Mouse (Mus musculus): ENCODE results near the gene Olfr1045. TPM values are rescaled to one million over a fixed set of nuclear protein-coding genes. Genes with fewer than 3 reads are reported as not detected.
"Not testable (repeated sequence)": the region's sequence is repeated elsewhere in the genome, so short reads cannot be mapped to it uniquely, and the experiment has no call there.

Olfr1045 gene
- not detected in 2 replicates for polyA plus RNA-seq (2014; fragmentation: Nextera tagmentation; extraction: Ambion mirVana)

DNA sequence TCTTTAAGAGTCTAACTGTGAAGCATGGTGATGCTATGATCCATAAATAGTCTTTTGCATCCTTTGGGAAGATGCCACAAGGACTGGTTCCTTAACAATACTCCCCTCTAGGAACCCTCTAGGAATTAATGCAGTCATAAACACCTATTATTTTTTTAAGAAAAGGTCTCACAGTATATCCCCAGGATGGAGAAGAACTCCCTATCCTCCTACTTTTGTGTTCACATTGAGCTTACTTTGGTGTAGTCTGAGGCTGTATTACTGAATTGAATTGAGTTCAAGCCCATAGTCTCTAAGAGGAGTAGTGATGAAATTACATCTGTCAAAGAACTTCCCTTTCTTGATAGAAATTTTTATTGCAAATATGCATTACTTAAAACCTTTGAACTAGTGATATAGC lies at the start of gene Olfr1045:
Gene Olfr1045, minus strand, starts transcription at position 101 of the 400 bp plus-strand sequence.
- H3K27me3 ChIP-seq (ENCODE audit: control insufficient read depth, insufficient read depth, low read length): no peaks in the 10 kb centered on the region
- no peak within 1 kb of the TSS for H3K9ac ChIP-seq (replicated peaks; ENCODE audit: low read depth, low read length)
- no peaks in the 10 kb centered on the region for H3K4me1 ChIP-seq (ENCODE audit: control insufficient read depth, insufficient read depth, low read length)
- H3K36me3 ChIP-seq (ENCODE audit: control insufficient read depth, insufficient read depth, low read length): no peaks in the 10 kb centered on the region
- no peaks in the 10 kb centered on the region for H3K9me3 ChIP-seq (ENCODE audit: control insufficient read depth, low read length)
- no peak within 1 kb of the TSS for H3K27ac ChIP-seq (ENCODE audit: low read depth, low read length)
- H3K4me2 ChIP-seq (ENCODE audit: low read depth, low read length): no peak within 1 kb of the TSS
- no peak within 1 kb of the TSS for H3K4me3 ChIP-seq (ENCODE audit: low read depth, low read length)
- no peak for ATAC-seq (ENCODE audit: low read depth)

DNA sequence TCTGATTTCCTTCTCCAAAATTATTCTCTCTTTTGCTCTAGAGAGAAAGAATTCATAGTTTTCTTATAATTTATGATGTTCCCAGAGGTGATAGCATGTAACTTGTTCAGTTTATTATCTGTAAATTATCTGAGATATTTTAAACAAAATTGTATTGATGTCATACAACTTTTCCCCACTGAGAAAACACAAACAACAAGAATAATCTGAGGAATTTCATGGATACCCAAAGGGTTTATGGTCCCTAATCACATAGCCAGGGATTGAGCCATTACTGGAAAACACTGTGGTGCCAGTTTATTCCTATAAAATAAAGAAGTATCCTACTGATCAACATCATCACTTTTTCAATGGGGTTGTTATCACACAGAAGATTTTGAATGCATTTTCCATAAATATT lies 37.4 kb upstream of the Olfr1045 start, which contains the start of gene Olfr1048:
Gene Olfr1048, minus strand, starts transcription at position 101 of the 400 bp plus-strand sequence.
- H3K4me1 ChIP-seq (ENCODE audit: control insufficient read depth, insufficient read depth, low read length): no peaks in the 10 kb centered on the region
- no peak within 1 kb of the TSS for H3K9ac ChIP-seq (replicated peaks; ENCODE audit: low read depth, low read length)
- H3K9me3 ChIP-seq (ENCODE audit: control insufficient read depth, low read length): no peaks in the 10 kb centered on the region
- H3K27ac ChIP-seq (ENCODE audit: low read depth, low read length): no peak within 1 kb of the TSS
- no peak for ATAC-seq (ENCODE audit: low read depth)
- no peaks in the 10 kb centered on the region for H3K27me3 ChIP-seq (ENCODE audit: control insufficient read depth, insufficient read depth, low read length)
- no peaks in the 10 kb centered on the region for H3K36me3 ChIP-seq (ENCODE audit: control insufficient read depth, insufficient read depth, low read length)
- no peak within 1 kb of the TSS for H3K4me3 ChIP-seq (ENCODE audit: low read depth, low read length)
- H3K4me2 ChIP-seq (ENCODE audit: low read depth, low read length): no peak within 1 kb of the TSS

DNA sequence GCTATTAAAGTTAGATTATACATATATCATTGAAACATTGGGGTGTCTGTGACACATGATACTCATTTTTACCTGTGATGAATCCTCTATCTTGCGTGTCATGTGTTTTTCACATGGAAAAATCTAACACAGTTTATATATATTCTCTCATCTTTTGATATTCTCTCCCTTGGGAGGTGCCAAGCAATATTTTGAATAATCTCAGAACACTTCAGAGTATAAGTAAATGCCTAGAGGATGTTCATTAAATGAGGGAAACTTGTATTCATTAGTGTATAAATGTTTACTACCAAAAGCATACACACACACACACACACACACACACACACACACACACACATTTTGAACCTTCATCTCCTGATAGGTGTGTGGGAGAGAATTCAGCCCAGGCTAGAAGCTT lies 28.5 kb upstream of the Olfr1045 start, which contains the start of gene Olfr1047:
Gene Olfr1047, minus strand, starts transcription at position 101 of the 400 bp plus-strand sequence.
- Histone ChIP-seq H3K4me2 (ENCODE audit: low read depth, low read length) (no peak within 1 kb of the TSS), H3K36me3 (ENCODE audit: control insufficient read depth, insufficient read depth, low read length) (no peaks in the 10 kb centered on the region), H3K27me3 (ENCODE audit: control insufficient read depth, insufficient read depth, low read length) (no peaks in the 10 kb centered on the region), H3K9ac (replicated peaks; ENCODE audit: low read depth, low read length) (no peak within 1 kb of the TSS), H3K9me3 (ENCODE audit: control insufficient read depth, low read length) (no peaks in the 10 kb centered on the region), H3K4me1 (ENCODE audit: control insufficient read depth, insufficient read depth, low read length) (no peaks in the 10 kb centered on the region), H3K4me3 (ENCODE audit: low read depth, low read length) (no peak within 1 kb of the TSS), H3K27ac (ENCODE audit: low read depth, low read length) (no peak within 1 kb of the TSS)
- ATAC-seq (ENCODE audit: low read depth): no peak
- WGBS: 95% methylated on average over 1 of the region's 1 CpGs

DNA sequence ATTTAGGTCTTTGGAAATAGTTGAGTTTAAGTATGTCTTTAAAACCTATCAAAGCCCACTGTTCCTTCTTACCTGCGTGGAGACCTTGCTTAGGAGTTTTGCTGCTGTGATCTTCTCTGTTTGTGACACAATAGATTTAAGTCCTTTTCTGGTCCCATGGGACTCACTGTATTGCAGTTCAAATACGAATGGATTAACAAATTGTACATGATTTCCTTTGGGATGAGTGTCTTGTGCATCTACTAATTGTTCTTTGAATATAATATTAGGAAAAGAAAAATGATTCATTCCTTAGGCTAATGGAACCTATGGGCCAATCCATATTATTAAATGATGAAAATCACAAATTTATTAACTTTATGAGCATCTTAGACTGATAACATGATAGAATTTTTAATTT lies 16.4 kb upstream of the Olfr1045 start, which contains the start of gene Olfr1046:
Gene Olfr1046, minus strand, starts transcription at position 101 of the 400 bp plus-strand sequence.
- WGBS: 69% methylated on average over 2 of the region's 2 CpGs
- Histone ChIP-seq H3K9ac (replicated peaks; ENCODE audit: low read depth, low read length) (no peak within 1 kb of the TSS), H3K36me3 (ENCODE audit: control insufficient read depth, insufficient read depth, low read length) (no peaks in the 10 kb centered on the region), H3K4me1 (ENCODE audit: control insufficient read depth, insufficient read depth, low read length) (no peaks in the 10 kb centered on the region), H3K27me3 (ENCODE audit: control insufficient read depth, insufficient read depth, low read length) (no peaks in the 10 kb centered on the region), H3K27ac (ENCODE audit: low read depth, low read length) (no peak within 1 kb of the TSS), H3K4me3 (ENCODE audit: low read depth, low read length) (no peak within 1 kb of the TSS), H3K4me2 (ENCODE audit: low read depth, low read length) (no peak within 1 kb of the TSS), H3K9me3 (ENCODE audit: control insufficient read depth, low read length) (no peaks in the 10 kb centered on the region)
- no peak for ATAC-seq (ENCODE audit: low read depth)

DNA sequence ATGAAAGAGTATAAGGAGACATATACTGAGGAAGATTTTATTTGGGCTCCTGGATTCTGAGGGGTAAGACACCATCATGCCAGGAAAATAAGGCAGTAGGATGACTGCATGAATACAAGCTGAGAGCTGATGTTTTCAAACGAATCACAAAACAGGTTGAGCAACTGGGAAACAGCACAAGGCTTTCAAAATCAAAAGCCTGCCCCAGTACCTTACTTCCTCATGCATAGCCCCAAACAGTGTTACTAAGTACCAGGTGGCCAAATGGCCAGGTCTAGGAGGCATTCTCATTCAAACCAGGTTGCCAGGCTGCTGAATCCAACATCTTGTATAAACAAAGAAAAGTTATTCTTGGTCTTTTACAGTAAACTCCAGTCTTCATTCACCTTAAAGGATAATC lies 6.9 kb downstream of the Olfr1045 start:
- no peak overlapping the region for H3K4me3 ChIP-seq (ENCODE audit: low read depth, low read length)
- no peaks in the 10 kb centered on the region for H3K27me3 ChIP-seq (ENCODE audit: control insufficient read depth, insufficient read depth, low read length)
- H3K4me1 ChIP-seq (ENCODE audit: control insufficient read depth, insufficient read depth, low read length): no peaks in the 10 kb centered on the region
- no peak for ATAC-seq (ENCODE audit: low read depth)
- no peaks in the 10 kb centered on the region for H3K9me3 ChIP-seq (ENCODE audit: control insufficient read depth, low read length)
- 41% methylated on average over 1 of the region's 1 CpGs for WGBS
- no peak overlapping the region for H3K4me2 ChIP-seq (ENCODE audit: low read depth, low read length)
- no peak overlapping the region for H3K9ac ChIP-seq (replicated peaks; ENCODE audit: low read depth, low read length)
- no peaks in the 10 kb centered on the region for H3K36me3 ChIP-seq (ENCODE audit: control insufficient read depth, insufficient read depth, low read length)
- no peak overlapping the region for H3K27ac ChIP-seq (ENCODE audit: low read depth, low read length)

DNA sequence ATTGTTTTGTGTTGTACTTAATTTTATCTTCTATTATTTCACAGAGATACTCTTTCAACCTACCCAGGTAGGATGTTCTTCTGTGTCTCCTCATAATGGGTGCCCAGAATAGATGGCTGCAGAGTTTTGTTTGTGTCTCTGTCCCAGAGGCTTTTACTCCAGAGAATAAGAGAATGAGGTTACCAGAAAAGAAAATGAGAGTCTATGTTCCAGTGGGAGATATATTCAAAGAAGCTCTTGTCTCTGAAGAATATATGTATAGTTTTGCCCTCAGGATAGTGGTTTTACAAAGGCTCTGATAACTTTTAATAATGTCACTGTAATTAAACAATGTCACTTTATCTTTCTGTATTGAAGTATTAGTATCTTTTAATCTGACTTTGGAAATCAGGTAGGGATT lies 17.2 kb downstream of the Olfr1045 start, which contains the start of gene Olfr52:
Gene Olfr52, minus strand, starts transcription at position 101 of the 400 bp plus-strand sequence.
- Histone ChIP-seq H3K36me3 (ENCODE audit: control insufficient read depth, insufficient read depth, low read length) (no peaks in the 10 kb centered on the region), H3K27me3 (ENCODE audit: control insufficient read depth, insufficient read depth, low read length) (no peaks in the 10 kb centered on the region), H3K9me3 (ENCODE audit: control insufficient read depth, low read length) (no peaks in the 10 kb centered on the region), H3K27ac (ENCODE audit: low read depth, low read length) (no peak within 1 kb of the TSS), H3K4me1 (ENCODE audit: control insufficient read depth, insufficient read depth, low read length) (no peaks in the 10 kb centered on the region), H3K9ac (replicated peaks; ENCODE audit: low read depth, low read length) (no peak within 1 kb of the TSS), H3K4me3 (ENCODE audit: low read depth, low read length) (no peak within 1 kb of the TSS), H3K4me2 (ENCODE audit: low read depth, low read length) (no peak within 1 kb of the TSS)
- ATAC-seq (ENCODE audit: low read depth): no peak

DNA sequence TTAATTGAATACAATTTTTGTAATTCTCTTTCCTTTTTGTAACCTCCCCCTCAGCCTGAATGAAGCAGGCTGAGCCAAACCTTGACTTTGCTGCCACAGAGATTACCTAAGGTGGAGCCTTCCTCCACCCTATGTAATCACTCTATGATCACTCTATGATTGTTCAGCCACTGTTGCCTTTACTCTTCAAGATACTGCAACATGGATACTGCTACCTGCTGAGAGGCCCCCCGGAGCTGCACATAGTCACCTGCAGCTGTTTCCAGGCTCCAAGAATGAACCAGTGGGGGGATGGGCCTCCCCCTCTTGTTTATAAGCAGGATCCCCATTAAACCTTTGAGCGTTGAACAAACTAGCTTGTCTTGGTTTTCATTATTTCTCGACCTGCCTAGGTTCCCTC lies 22.9 kb downstream of the Olfr1045 start:
- Histone ChIP-seq H3K9me3 (ENCODE audit: control insufficient read depth, low read length) (no peaks in the 10 kb centered on the region), H3K4me3 (ENCODE audit: low read depth, low read length) (no peak overlapping the region), H3K4me1 (ENCODE audit: control insufficient read depth, insufficient read depth, low read length) (no peaks in the 10 kb centered on the region), H3K36me3 (ENCODE audit: control insufficient read depth, insufficient read depth, low read length) (no peaks in the 10 kb centered on the region), H3K27me3 (ENCODE audit: control insufficient read depth, insufficient read depth, low read length) (no peaks in the 10 kb centered on the region), H3K27ac (ENCODE audit: low read depth, low read length) (no peak overlapping the region), H3K4me2 (ENCODE audit: low read depth, low read length) (no peak overlapping the region), H3K9ac (replicated peaks; ENCODE audit: low read depth, low read length) (no peak overlapping the region)
- ATAC-seq (ENCODE audit: low read depth): no peak
- WGBS: 82% methylated on average over 3 of the region's 3 CpGs

DNA sequence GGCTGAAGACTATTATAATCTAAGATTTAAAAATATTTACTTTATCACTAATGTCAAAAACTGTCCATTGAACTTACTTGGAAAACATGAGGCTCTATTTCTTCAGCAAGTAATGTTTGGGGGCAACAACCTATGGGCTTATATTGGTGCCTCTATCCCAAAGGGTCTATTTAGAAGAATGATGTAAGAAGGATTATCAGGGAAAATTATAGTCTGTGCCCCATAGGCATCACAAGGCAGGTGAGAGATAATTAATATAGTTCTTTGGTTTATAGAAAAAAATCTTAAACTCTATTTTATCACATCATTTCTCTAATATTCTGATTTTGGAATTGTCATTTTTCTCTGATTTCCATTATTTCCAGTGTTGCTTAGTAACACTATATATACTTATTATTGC lies 25.1 kb downstream of the Olfr1045 start, which contains the start of gene Olfr1044:
Gene Olfr1044, minus strand, starts transcription at position 101 of the 400 bp plus-strand sequence.
- H3K4me1 ChIP-seq (ENCODE audit: control insufficient read depth, insufficient read depth, low read length): no peaks in the 10 kb centered on the region
- no peak within 1 kb of the TSS for H3K9ac ChIP-seq (replicated peaks; ENCODE audit: low read depth, low read length)
- no peaks in the 10 kb centered on the region for H3K27me3 ChIP-seq (ENCODE audit: control insufficient read depth, insufficient read depth, low read length)
- no peaks in the 10 kb centered on the region for H3K36me3 ChIP-seq (ENCODE audit: control insufficient read depth, insufficient read depth, low read length)
- H3K4me2 ChIP-seq (ENCODE audit: low read depth, low read length): no peak within 1 kb of the TSS
- no peaks in the 10 kb centered on the region for H3K9me3 ChIP-seq (ENCODE audit: control insufficient read depth, low read length)
- no peak for ATAC-seq (ENCODE audit: low read depth)
- no peak within 1 kb of the TSS for H3K27ac ChIP-seq (ENCODE audit: low read depth, low read length)
- H3K4me3 ChIP-seq (ENCODE audit: low read depth, low read length): no peak within 1 kb of the TSS

DNA sequence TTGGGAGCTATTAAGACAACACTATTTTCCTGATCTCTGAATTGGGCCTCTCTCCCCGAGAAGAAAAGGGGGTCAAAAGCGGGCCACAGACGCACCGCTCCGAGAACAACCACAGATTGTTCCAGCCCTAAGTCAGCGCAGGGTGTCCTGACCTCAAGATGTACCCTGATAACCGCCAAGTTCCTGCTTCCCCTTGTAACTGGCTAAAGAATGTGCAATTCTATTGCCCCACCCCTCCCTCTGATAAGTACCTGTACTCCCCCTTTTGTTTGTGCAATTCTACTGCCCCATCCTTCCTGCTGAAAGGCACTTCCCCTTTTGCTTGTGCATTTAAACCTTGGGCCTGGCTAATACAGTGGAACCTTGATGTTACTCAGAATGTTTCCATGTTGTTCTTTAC lies 27.4 kb downstream of the Olfr1045 start:
- not testable (repeated sequence) for H3K4me2 ChIP-seq (ENCODE audit: low read depth, low read length); H3K9ac ChIP-seq (replicated peaks; ENCODE audit: low read depth, low read length); H3K27me3 ChIP-seq (ENCODE audit: control insufficient read depth, insufficient read depth, low read length); H3K27ac ChIP-seq (ENCODE audit: low read depth, low read length); ATAC-seq (ENCODE audit: low read depth); H3K4me3 ChIP-seq (ENCODE audit: low read depth, low read length); H3K9me3 ChIP-seq (ENCODE audit: control insufficient read depth, low read length); H3K4me1 ChIP-seq (ENCODE audit: control insufficient read depth, insufficient read depth, low read length); H3K36me3 ChIP-seq (ENCODE audit: control insufficient read depth, insufficient read depth, low read length)
- WGBS: 81% methylated on average over 7 of the region's 7 CpGs

All from neural tube, embryonic 14.5 days (tissue).